Mouse (Mus musculus) large intestine, adult 2 months (tissue): ENCODE measurements around the gene Tmem135. TPM values are rescaled to one million over a fixed set of nuclear protein-coding genes. Genes with fewer than 3 reads are reported as not detected.
"Not testable (repeated sequence)": the region's sequence is repeated elsewhere in the genome, so short reads cannot be mapped to it uniquely, and the experiment has no call there.

ENCODE experiments used
- DNase-seq: peaks from one replicate; pipeline ENCODE4 v3.0.0-alpha.2; 2012; ENCODE audit warnings: low read depth, low spot score
- WGBS: fragments of 180-500 bp; shearing (Covaris S2); methylation state at CpG from one replicate; pipeline ENCODE4 v1.1.7; 2018; 5-methylcytosine and 5-hydroxymethylcytosine counted together
- polyA plus RNA-seq: library from polyadenylated mRNA; depleted of rRNA; stranded (reverse); fragments of >200 nt; gene quantifications from 2 replicates; pipeline ENCODE4 v1.2.3, GENCODE M21; 2012

The Tmem135 gene
- polyA plus RNA-seq, 1 experiment, result 7.5 TPM

GRCm38 (mm10) chr7:89337711-89338349, 66.2 kb downstream of the Tmem135 start:
- no peak for DNase-seq
- WGBS, result 6% methylated on average over 10 of the region's 10 CpGs

- DNase-seq, result no peak
- 94% methylated on average over 1 of the region's 1 CpGs for WGBS
Observed at GRCm38 (mm10) chr7:89336434-89336833, 67.6 kb downstream of the Tmem135 start.

GRCm38 (mm10) chr7:89335316-89335715, 68.7 kb downstream of the Tmem135 start:
- DNase-seq, result no peak

DNA sequence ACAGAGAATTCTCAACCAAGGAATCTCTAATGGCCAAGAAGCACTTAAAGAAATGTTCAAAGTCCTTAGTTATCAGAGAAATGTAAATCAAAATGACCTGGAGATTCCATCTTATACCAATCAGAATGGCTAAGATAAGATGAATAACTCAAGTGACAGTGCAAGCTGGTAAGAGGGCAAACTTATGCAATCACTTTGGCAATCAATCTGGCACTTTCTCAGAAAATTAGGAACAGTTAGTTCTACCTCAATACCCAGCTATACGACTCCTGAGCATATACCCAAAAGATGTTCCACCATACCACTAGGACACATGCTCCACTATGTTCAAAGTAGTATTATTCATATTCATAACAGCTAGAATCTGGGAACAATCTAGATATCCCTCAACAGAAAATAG, 74.1 kb downstream of the Tmem135 start:
- DNase-seq, result no peak
- 77% methylated on average over 1 of the region's 1 CpGs for WGBS

GRCm38 (mm10) chr7:89327731-89328130, 76.3 kb downstream of the Tmem135 start:
- no peak for DNase-seq
- 38% methylated on average over 5 of the region's 5 CpGs for WGBS

DNA sequence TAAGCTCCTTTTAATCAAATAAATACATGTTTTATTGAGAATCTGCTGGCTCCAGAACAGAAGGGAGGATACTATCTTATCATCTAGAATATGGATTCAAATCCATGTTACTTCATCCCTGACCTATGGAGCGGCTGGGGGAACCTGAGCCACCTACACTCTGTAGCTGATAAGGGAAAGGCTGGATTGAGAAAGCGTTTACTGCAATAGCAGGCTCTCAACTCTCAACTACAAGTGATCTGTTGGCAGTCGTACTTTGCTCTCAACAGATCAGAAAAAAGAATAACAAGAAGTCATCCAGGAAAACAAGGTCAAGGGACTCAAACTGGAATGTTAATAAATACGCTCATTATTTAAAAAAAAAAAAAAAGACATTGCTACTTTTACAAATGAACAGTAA, 77.3 kb downstream of the Tmem135 start:
- no peak for DNase-seq
- WGBS, result 40% methylated on average over 4 of the region's 4 CpGs

DNA sequence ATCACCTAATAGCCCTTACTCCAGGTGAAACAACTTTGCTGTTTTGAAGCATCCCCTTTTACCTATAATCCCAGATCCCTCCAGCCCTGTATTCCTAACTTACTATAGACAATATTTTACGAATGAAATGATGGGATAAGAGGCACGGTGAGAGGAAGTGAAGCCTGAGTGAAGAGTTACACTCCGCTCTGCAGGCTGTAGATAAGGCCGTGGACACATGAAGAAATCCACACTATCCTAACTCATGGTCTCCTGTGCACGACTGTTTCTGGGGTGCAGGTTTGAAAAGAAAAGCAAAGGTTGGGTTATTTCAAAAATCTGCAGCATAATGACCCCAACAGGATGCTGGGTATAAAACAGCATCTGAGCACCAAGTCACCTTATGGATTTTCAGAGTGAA, 77.8 kb downstream of the Tmem135 start:
- WGBS, result 80% methylated on average over 5 of the region's 5 CpGs

GRCm38 (mm10) chr7:89322741-89323140, 81.3 kb downstream of the Tmem135 start:
- 94% methylated on average over 4 of the region's 4 CpGs for WGBS
- DNase-seq, result not testable (repeated sequence)

More for the DNA sequence above, 77.8 kb downstream of the Tmem135 start:
- DNase-seq, result no peak

DNA sequence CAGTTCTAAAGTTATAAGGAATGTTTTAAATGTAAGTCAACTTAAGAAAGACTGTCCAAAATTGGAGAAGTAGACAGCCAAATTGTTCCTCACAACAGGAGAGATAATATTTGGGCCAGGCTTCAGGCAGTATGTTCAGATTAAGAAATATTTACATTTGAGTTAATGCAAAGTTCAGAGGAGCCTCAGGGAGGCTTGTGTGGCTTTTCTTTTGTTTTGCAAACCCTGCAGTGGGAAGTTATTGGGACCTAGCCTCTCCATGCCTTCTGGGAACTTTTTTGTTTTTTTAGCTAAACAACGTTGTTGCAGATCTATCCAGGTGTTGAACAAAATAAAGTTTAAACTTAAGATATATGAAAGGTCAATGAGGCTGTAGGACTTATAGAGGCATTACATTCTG, 84.7 kb downstream of the Tmem135 start:
- 89% methylated on average over 1 of the region's 1 CpGs for WGBS
- DNase-seq, result no peak

- not testable (repeated sequence) for DNase-seq
- WGBS, result 100% methylated on average over 1 of the region's 1 CpGs
Observed at GRCm38 (mm10) chr7:89317088-89317487, 86.9 kb downstream of the Tmem135 start.

DNA sequence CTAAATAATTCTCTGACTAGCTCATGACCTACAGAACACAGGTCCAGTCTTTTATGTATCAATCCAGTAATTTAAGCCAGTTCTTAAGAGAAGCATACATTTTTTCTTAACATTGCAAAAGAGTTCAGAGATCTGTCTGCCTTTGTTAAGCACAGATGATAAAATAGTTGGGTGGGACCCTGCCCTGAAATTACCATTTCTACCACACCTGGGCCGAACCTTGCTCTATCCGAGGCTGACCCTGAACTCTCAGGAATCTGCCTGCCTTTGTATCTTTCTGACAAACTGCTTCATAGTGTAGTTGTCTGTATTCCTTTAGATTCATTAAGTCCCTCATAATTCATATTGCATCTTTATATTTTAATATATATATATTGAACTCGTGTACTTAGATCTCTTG, 87.9 kb downstream of the Tmem135 start:
- WGBS, result 84% methylated on average over 3 of the region's 3 CpGs

DNA sequence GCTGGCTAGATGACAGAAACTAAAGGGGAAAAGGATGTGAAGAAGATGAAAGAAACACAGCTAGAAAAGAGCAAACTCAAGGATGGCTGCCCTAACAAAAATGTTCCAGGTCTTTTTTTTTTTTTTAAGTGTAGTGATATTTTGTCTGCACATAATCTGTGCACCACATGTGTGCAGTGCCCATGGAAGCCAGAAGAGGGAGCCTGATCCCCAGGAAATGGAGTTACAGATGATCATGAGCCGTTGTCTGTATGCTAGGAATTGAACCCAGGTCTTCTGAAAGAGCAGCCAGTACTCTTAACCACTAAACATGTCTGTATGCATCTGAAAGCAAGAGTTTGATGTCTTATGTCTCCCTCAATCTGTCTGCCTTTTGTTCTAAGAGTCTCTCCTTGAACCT, 92.5 kb downstream of the Tmem135 start:
- DNase-seq, result no peak
- 100% methylated on average over 1 of the region's 1 CpGs for WGBS

More for the DNA sequence above, 87.9 kb downstream of the Tmem135 start:
- no peak for DNase-seq

- no peak for DNase-seq
- WGBS, result 58% methylated on average over 3 of the region's 3 CpGs
Observed at GRCm38 (mm10) chr7:89308926-89309325, 95.1 kb downstream of the Tmem135 start.

DNA sequence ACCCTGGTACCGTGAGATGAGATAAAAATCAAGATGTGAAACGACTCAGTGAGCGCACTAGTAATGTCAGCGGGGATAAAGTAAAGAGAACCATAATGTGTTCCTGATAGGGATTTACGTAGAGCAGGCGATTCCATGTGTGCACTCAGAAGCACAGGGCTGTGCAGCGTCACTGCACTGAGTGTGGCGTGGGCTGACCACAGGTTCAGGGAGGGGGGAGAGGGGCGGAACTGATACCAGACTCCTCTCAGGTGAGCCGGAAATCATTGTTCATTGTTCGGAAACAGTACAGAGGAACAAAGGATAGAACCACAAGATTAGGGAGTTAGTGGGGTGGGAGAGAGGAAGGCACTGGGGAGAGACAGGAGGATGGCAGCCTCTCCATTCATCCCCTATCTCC, 95.8 kb downstream of the Tmem135 start:
- DNase-seq, result no peak
- WGBS, result 83% methylated on average over 11 of the region's 11 CpGs

- WGBS, result 97% methylated on average over 6 of the region's 6 CpGs
- DNase-seq, result no peak
Observed at GRCm38 (mm10) chr7:89306831-89307230, 97.2 kb downstream of the Tmem135 start.

GRCm38 (mm10) chr7:89304958-89305357, 99.1 kb downstream of the Tmem135 start:
- 92% methylated on average over 3 of the region's 3 CpGs for WGBS
- no peak for DNase-seq

DNA sequence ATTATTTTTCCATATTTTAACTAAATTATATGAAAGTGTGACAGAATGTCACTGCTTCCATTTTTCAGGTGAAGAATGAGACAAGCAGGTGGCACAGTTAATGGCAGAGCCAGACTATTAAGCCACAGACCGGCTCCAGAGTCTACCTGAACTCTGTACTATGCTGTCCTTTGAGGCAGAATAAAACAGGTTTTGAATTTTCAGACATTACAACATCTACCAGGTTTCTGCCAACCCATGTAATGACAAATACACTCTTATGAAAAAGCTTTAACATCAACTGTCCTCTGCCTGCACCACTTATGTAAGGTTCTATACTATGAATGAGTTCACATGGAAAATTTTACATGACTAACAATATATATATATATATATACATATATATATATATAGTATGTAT, 100.3 kb downstream of the Tmem135 start:
- DNase-seq, result no peak
- 89% methylated on average over 1 of the region's 1 CpGs for WGBS

- WGBS, result 82% methylated on average over 1 of the region's 1 CpGs
- DNase-seq, result no peak
Observed at GRCm38 (mm10) chr7:89298911-89299458, 105.0 kb downstream of the Tmem135 start.

GRCm38 (mm10) chr7:89296941-89297340, 107.1 kb downstream of the Tmem135 start:
- 60% methylated on average over 1 of the region's 1 CpGs for WGBS
- DNase-seq, result no peak

GRCm38 (mm10) chr7:89282664-89283063, 121.4 kb downstream of the Tmem135 start:
- no peak for DNase-seq
- 90% methylated on average over 7 of the region's 7 CpGs for WGBS

DNA sequence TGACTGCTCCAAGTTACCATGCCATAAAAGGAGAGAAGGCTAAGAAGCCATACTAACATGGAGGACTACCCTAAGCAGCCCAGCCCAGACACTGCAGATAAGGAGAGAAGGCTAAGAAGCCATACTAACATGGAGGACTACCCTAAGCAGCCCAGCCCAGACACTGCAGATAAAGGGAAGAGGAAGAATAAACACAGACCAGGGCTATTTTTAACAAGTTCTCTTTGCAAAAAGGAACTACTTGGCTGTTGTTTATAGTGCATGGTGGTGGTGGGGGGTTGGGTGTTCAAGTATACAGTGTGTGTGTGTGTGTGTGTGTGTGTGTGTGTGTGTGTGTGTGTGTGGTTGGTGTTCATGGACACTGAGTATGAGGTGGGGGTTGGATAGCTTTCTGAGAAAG, 133.6 kb downstream of the Tmem135 start:
- not testable (repeated sequence) for DNase-seq

GRCm38 (mm10) chr7:89269826-89270225, 134.2 kb downstream of the Tmem135 start:
- DNase-seq, result no peak
- 96% methylated on average over 6 of the region's 6 CpGs for WGBS
